Mouse (Mus musculus) neural tube, embryonic 12.5 days (tissue): ENCODE data around the gene Shisa5. TPM values are rescaled to one million over a fixed set of nuclear protein-coding genes. Genes with fewer than 3 reads are reported as not detected.

ENCODE experiments used
- ATAC-seq: fragments of 200-750 bp; cut with Nextera tagmentation; 2 replicates; pipeline ENCODE4 v1.8.0; 2017; ENCODE audit warnings: low read depth, mild to moderate bottlenecking, moderate TSS enrichment, moderate library complexity; ENCODE audit not compliant: low FRiP score
- H3K27ac ChIP-seq: fragments of 300-500 bp; sonication (generic); 2 replicates; pipeline ENCODE4 v1.5.1; 2016
- H3K27me3 ChIP-seq: fragments of 300-500 bp; sonication (generic); replicated peaks from 2 replicates; pipeline ENCODE4 v1.6.1; 2016; ENCODE audit warnings: mild to moderate bottlenecking
- H3K36me3 ChIP-seq: fragments of 300-500 bp; sonication (generic); 2 replicates; pipeline ENCODE4 v1.6.1; 2016; ENCODE audit warnings: mild to moderate bottlenecking
- H3K4me1 ChIP-seq: fragments of 300-500 bp; sonication (generic); 2 replicates; pipeline ENCODE4 v1.6.1; 2016
- H3K4me2 ChIP-seq: fragments of 300-500 bp; sonication (generic); replicated peaks from 2 replicates; pipeline ENCODE4 v1.6.1; 2016; ENCODE audit warnings: mild to moderate bottlenecking
- H3K4me3 ChIP-seq: fragments of 300-500 bp; sonication (generic); 2 replicates; pipeline ENCODE4 v1.5.1; 2016
- H3K9ac ChIP-seq: fragments of 300-500 bp; sonication (generic); 2 replicates; pipeline ENCODE4 v1.6.1; 2016; ENCODE audit warnings: mild to moderate bottlenecking
- H3K9me3 ChIP-seq: fragments of 300-500 bp; sonication (generic); 2 replicates; pipeline ENCODE4 v1.6.1; 2016; ENCODE audit warnings: mild to moderate bottlenecking
- WGBS: fragments of 180-500 bp; shearing (Covaris S2); methylation state at CpG from one replicate; pipeline ENCODE4 v1.1.7; 2016; 5-methylcytosine and 5-hydroxymethylcytosine counted together
- polyA plus RNA-seq: library from polyadenylated mRNA; unstranded; fragments of >200 nt; fragmentation: Nextera tagmentation; extraction: Ambion mirVana; gene quantifications from 2 replicates; pipeline ENCODE4 v1.2.1, GENCODE M21; 2016

Gene Shisa5
- polyA plus RNA-seq, 1 experiment from 2014 or later = 45.0 TPM

DNA sequence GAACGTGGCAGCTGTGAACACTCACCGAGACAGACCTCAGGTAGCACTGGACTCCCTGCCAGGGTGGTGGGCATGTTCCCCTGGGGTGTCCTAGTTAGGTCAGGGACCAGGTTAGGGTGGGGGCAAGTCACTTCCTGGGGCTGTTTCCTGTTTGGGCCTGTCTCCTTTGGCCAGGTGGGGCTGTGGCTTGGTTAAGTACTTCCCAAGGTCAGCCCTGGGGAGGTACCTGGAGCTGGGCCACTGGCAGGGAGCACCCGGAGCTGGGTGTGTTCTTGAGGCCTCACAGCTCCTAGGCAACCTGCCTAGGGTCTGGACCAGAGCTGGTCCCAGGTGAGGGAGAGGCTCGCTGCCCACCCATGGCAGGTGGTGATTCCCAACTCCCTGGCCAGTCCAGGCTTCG, 9.4 kb upstream of the Shisa5 start:
- no peak for ATAC-seq
- Histone ChIP-seq H3K4me2 (no peak overlapping the region), H3K9me3 (no peaks in the 10 kb centered on the region), H3K27me3 (no peaks in the 10 kb centered on the region), H3K9ac (no peak overlapping the region), H3K36me3 (peaks cover 20% of the 10 kb centered on the region; the same call in 1 of the 2 replicates), H3K4me3 (no peak overlapping the region), H3K27ac (no peak overlapping the region), H3K4me1 (no peaks in the 10 kb centered on the region)
- 71% methylated on average over 5 of the region's 5 CpGs for WGBS

- H3K4me2 ChIP-seq = no peak overlapping the region
- H3K36me3 ChIP-seq = peaks cover 13% of the 10 kb centered on the region; the same call in 1 of the 2 replicates
- WGBS = 77% methylated on average over 3 of the region's 3 CpGs
- H3K9me3 ChIP-seq = no peaks in the 10 kb centered on the region
- H3K9ac ChIP-seq = no peak overlapping the region
- ATAC-seq = no peak
- H3K4me3 ChIP-seq = no peak overlapping the region
- H3K27me3 ChIP-seq = no peaks in the 10 kb centered on the region
- no peaks in the 10 kb centered on the region for H3K4me1 ChIP-seq
- H3K27ac ChIP-seq = no peak overlapping the region
Observed at GRCm38 (mm10) chr9:109030312-109030711, 8.1 kb upstream of the Shisa5 start.

GRCm38 (mm10) chr9:109031001-109031400, 7.4 kb upstream of the Shisa5 start:
- Histone ChIP-seq H3K27ac (no peak overlapping the region), H3K4me2 (no peak overlapping the region), H3K9ac (no peak overlapping the region), H3K4me3 (no peak overlapping the region), H3K9me3 (no peaks in the 10 kb centered on the region), H3K27me3 (no peaks in the 10 kb centered on the region), H3K4me1 (no peaks in the 10 kb centered on the region), H3K36me3 (peaks cover 12% of the 10 kb centered on the region; the same call in 1 of the 2 replicates)
- 90% methylated on average over 7 of the region's 7 CpGs for WGBS
- no peak for ATAC-seq

GRCm38 (mm10) chr9:109031686-109032085, 6.7 kb upstream of the Shisa5 start:
- WGBS = 84% methylated on average over 8 of the region's 8 CpGs
- Histone ChIP-seq H3K4me1 (no peaks in the 10 kb centered on the region), H3K27me3 (no peaks in the 10 kb centered on the region), H3K27ac (no peak overlapping the region), H3K36me3 (peaks cover 12% of the 10 kb centered on the region; the same call in 1 of the 2 replicates), H3K9me3 (no peaks in the 10 kb centered on the region), H3K4me2 (no peak overlapping the region), H3K9ac (no peak overlapping the region), H3K4me3 (no peak overlapping the region)
- no peak for ATAC-seq

GRCm38 (mm10) chr9:109032435-109032834, 5.9 kb upstream of the Shisa5 start:
- Histone ChIP-seq H3K36me3 (peaks cover 10% of the 10 kb centered on the region; the same call in 1 of the 2 replicates), H3K9ac (no peak overlapping the region), H3K27me3 (no peaks in the 10 kb centered on the region), H3K4me3 (no peak overlapping the region), H3K4me2 (no peak overlapping the region), H3K9me3 (no peaks in the 10 kb centered on the region), H3K4me1 (no peaks in the 10 kb centered on the region), H3K27ac (no peak overlapping the region)
- no peak for ATAC-seq
- 85% methylated on average over 6 of the region's 6 CpGs for WGBS

DNA sequence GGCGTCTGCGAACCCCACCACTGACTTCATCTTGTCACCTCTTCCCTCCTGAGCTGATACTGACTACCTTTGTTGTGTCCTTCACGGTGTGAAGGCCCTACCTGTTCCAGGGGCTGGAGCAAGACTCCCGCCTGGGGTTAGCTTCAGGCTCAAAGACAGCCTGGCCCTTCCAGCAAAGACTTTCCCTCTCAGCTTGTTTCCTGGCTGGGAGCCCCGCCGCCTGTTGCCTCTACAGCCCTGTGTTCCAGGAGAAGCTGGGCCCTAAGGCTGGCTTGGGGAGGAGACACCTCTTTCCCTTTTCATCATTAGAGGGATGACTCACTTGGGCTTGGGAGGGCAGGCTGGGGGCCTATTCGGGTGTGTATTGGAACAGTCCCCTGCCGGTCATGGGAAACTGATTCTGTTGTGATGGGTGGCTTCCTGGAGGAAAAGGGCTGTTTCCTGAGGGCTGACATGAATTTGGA, 568 bp downstream of the Shisa5 start:
- Histone ChIP-seq H3K4me2 (peak overlapping the region; percentile 93), H3K36me3 (no peaks in the 10 kb centered on the region), H3K27me3 (no peaks in the 10 kb centered on the region; the same call in 1 of the 2 replicates), H3K27ac (no peak overlapping the region), H3K4me3 (peak overlapping the region; percentile 57), H3K9me3 (no peaks in the 10 kb centered on the region), H3K9ac (peak overlapping the region; percentile 72), H3K4me1 (peaks cover 6% of the 10 kb centered on the region; the same call in 1 of the 2 replicates)
- WGBS = 19% methylated on average over 8 of the region's 8 CpGs
- peak; percentile 50; the same call in 1 of the 2 replicates for ATAC-seq

- ATAC-seq = no peak
- Histone ChIP-seq H3K4me1 (peaks cover 6% of the 10 kb centered on the region; the same call in 1 of the 2 replicates), H3K27me3 (no peaks in the 10 kb centered on the region; the same call in 1 of the 2 replicates), H3K9me3 (no peaks in the 10 kb centered on the region), H3K4me2 (peak overlapping the region; percentile 93; the same call in 1 of the 2 replicates), H3K36me3 (no peaks in the 10 kb centered on the region), H3K4me3 (no peak overlapping the region), H3K27ac (no peak overlapping the region), H3K9ac (no peak overlapping the region)
- 82% methylated on average over 4 of the region's 4 CpGs for WGBS
Observed at GRCm38 (mm10) chr9:109039681-109040080, 1.3 kb downstream of the Shisa5 start.

GRCm38 (mm10) chr9:109040216-109040615, 1.9 kb downstream of the Shisa5 start:
- no peak for ATAC-seq
- H3K36me3 ChIP-seq = no peaks in the 10 kb centered on the region
- no peak overlapping the region for H3K27ac ChIP-seq
- no peaks in the 10 kb centered on the region; the same call in 1 of the 2 replicates for H3K27me3 ChIP-seq
- H3K4me2 ChIP-seq = no peak overlapping the region
- WGBS = 87% methylated on average over 8 of the region's 8 CpGs
- peaks cover 6% of the 10 kb centered on the region; the same call in 1 of the 2 replicates for H3K4me1 ChIP-seq
- no peak overlapping the region for H3K4me3 ChIP-seq
- no peak overlapping the region for H3K9ac ChIP-seq
- H3K9me3 ChIP-seq = no peaks in the 10 kb centered on the region

- ATAC-seq = no peak
- Histone ChIP-seq H3K9me3 (no peaks in the 10 kb centered on the region), H3K4me2 (no peak overlapping the region), H3K9ac (no peak overlapping the region), H3K27me3 (no peaks in the 10 kb centered on the region; the same call in 1 of the 2 replicates), H3K4me1 (peaks cover 6% of the 10 kb centered on the region; the same call in 1 of the 2 replicates), H3K4me3 (no peak overlapping the region), H3K27ac (no peak overlapping the region), H3K36me3 (no peaks in the 10 kb centered on the region)
- 83% methylated on average over 6 of the region's 6 CpGs for WGBS
Observed at GRCm38 (mm10) chr9:109040906-109041305, 2.5 kb downstream of the Shisa5 start.

- 89% methylated on average over 6 of the region's 7 CpGs for WGBS
- no peak for ATAC-seq
- no peak overlapping the region for H3K27ac ChIP-seq
- H3K4me2 ChIP-seq = no peak overlapping the region
- H3K27me3 ChIP-seq = no peaks in the 10 kb centered on the region; the same call in 1 of the 2 replicates
- H3K9me3 ChIP-seq = no peaks in the 10 kb centered on the region
- no peak overlapping the region for H3K4me3 ChIP-seq
- no peaks in the 10 kb centered on the region for H3K36me3 ChIP-seq
- peaks cover 6% of the 10 kb centered on the region; the same call in 1 of the 2 replicates for H3K4me1 ChIP-seq
- no peak overlapping the region for H3K9ac ChIP-seq
Observed at GRCm38 (mm10) chr9:109041351-109041750, 3.0 kb downstream of the Shisa5 start.

DNA sequence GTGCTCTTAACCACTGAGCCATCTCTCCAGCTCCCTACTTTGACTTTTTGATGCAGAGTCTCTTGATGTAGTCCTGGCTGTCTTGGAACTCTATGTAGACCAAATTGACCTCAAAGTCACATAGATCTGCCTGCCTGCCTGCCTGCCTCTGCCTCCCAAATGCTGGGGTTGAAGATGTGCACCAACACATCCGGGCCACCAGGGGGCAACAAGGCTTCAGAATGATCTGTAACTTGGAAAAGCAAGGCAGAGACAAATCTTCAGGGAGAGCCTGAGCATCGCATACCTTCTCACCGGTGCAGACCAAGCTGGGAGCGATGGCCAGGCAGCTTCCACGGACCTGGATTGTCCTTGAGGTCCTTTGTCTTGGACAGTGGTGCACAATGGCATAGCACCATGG, 7.9 kb downstream of the Shisa5 start:
- ATAC-seq = no peak
- 41% methylated on average over 5 of the region's 5 CpGs for WGBS
- H3K9me3 ChIP-seq = no peaks in the 10 kb centered on the region

GRCm38 (mm10) chr9:109049316-109049715, 11.0 kb downstream of the Shisa5 start:
- Histone ChIP-seq H3K4me2 (no peak overlapping the region), H3K9ac (no peak overlapping the region), H3K9me3 (no peaks in the 10 kb centered on the region), H3K27me3 (no peaks in the 10 kb centered on the region), H3K36me3 (no peaks in the 10 kb centered on the region; the same call in 1 of the 2 replicates), H3K4me3 (no peak overlapping the region), H3K27ac (no peak overlapping the region), H3K4me1 (peaks cover under 1% of the 10 kb centered on the region; the same call in 1 of the 2 replicates)
- no peak for ATAC-seq
- 87% methylated on average over 7 of the region's 7 CpGs for WGBS

More for the DNA sequence above, 7.9 kb downstream of the Shisa5 start:
- Histone ChIP-seq H3K4me1 (no peaks in the 10 kb centered on the region), H3K4me2 (no peak overlapping the region), H3K36me3 (no peaks in the 10 kb centered on the region), H3K4me3 (no peak overlapping the region), H3K27me3 (no peaks in the 10 kb centered on the region), H3K9ac (no peak overlapping the region), H3K27ac (no peak overlapping the region)
